Mouse (Mus musculus) hindbrain, embryonic 11.5 days (tissue): ENCODE results near the gene 1700030K09Rik. TPM values are rescaled to one million over a fixed set of nuclear protein-coding genes. Genes with fewer than 3 reads are reported as not detected.

ENCODE experiments used
- ATAC-seq: fragments of 200-750 bp; cut with Nextera tagmentation; 2 replicates; pipeline ENCODE4 v1.8.0; 2017; ENCODE audit warnings: mild to moderate bottlenecking, moderate TSS enrichment, moderate library complexity; ENCODE audit not compliant: low FRiP score
- DNase-seq: peaks from one replicate; pipeline ENCODE4 v3.0.0-alpha.2; 2015; ENCODE audit warnings: low spot score
- H3K27ac ChIP-seq: fragments of 300-500 bp; sonication (generic); 2 replicates; pipeline ENCODE4 v1.5.1; 2014; ENCODE audit warnings: mild to moderate bottlenecking, low read depth, low read length
- H3K27me3 ChIP-seq: fragments of 300-500 bp; sonication (generic); 2 replicates; pipeline ENCODE4 v1.6.1; 2014; ENCODE audit warnings: mild to moderate bottlenecking, low read length, moderate library complexity, mixed read lengths; ENCODE audit not compliant: control insufficient read depth, insufficient read depth
- H3K36me3 ChIP-seq: fragments of 300-500 bp; sonication (generic); 2 replicates; pipeline ENCODE4 v1.6.1; 2014; ENCODE audit warnings: mild to moderate bottlenecking, low read length, moderate library complexity, mixed read lengths; ENCODE audit not compliant: control insufficient read depth, insufficient read depth
- H3K4me1 ChIP-seq: fragments of 300-500 bp; sonication (generic); replicated peaks from 2 replicates; pipeline ENCODE4 v1.6.1; 2014; ENCODE audit warnings: low read length, mixed read lengths; ENCODE audit not compliant: control insufficient read depth, insufficient read depth
- H3K4me2 ChIP-seq: fragments of 300-500 bp; sonication (generic); replicated peaks from 2 replicates; pipeline ENCODE4 v1.6.1; 2014; ENCODE audit warnings: mild to moderate bottlenecking, low read depth, low read length
- H3K4me3 ChIP-seq: fragments of 300-500 bp; sonication (generic); 2 replicates; pipeline ENCODE4 v1.5.1; 2014; ENCODE audit warnings: low read depth, low read length
- H3K9ac ChIP-seq: fragments of 300-500 bp; sonication (generic); 2 replicates; pipeline ENCODE4 v1.6.1; 2014; ENCODE audit warnings: low read depth, low read length
- H3K9me3 ChIP-seq: fragments of 300-500 bp; sonication (generic); 2 replicates; pipeline ENCODE4 v1.6.1; 2016; ENCODE audit warnings: low read length; ENCODE audit not compliant: control insufficient read depth
- WGBS: fragments of 180-500 bp; shearing (Covaris S2); extraction: QIAGEN DNeasy Blood & Tissue Kit; methylation state at CpG from one replicate; pipeline ENCODE4 v1.1.7; 2014; 5-methylcytosine and 5-hydroxymethylcytosine counted together
- polyA plus RNA-seq: library from polyadenylated mRNA; unstranded; fragments of >200 nt; fragmentation: Nextera tagmentation; extraction: Ambion mirVana; gene quantifications from 2 replicates; pipeline ENCODE4 v1.2.1, GENCODE M21; 2014

Gene 1700030K09Rik
- polyA plus RNA-seq, 1 experiment from 2014 or later: 11.4 TPM

DNA sequence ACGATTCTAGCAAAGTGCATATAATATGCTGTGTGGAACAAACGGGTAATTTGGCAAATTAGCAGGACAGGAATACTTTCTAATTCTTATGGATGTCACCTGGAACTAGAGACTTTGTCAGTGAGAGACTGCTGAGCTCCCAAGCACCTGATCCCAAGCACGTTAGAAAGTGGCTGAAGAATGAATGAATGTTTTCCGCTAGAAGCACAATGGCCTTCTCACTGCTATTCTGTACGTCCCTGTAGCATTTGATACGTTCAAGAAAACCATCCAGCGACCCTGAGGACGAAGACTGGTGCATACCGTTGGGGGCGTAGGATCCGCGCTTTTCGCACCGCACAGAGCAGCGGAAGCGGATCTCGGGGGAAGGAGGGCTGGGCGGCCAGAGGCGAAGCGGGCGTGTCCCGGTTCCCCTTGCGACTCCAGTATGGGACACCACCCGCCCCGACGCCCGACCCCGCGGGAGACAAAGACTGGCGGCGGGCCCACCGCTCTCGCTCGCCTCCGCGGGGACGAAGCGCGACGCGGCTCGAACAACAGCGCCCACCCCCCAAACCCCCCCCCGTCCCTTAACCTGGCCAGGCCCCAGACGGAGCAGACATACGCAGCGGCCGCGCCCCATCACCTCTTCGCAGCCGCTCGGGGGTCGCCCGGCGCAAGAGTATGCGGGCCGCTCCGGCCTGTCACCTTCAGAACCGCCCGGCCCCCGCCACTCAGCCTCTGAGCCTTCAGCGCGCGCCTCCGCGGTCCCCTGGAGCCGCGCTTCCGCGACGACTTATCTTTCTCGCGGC lies 22.9 kb upstream of the 1700030K09Rik start:
- peak overlapping the region; percentile 76 for H3K27ac ChIP-seq
- ATAC-seq: peak; percentile 80
- no peaks in the 10 kb centered on the region for H3K9me3 ChIP-seq
- H3K27me3 ChIP-seq: no peaks in the 10 kb centered on the region
- WGBS: 1% methylated on average over 61 of the region's 73 CpGs
- peaks cover 12% of the 10 kb centered on the region for H3K4me1 ChIP-seq
- peak overlapping the region; percentile 90 for H3K4me3 ChIP-seq
- H3K36me3 ChIP-seq: no peaks in the 10 kb centered on the region
- peak overlapping the region; percentile 86 for H3K9ac ChIP-seq
- DNase-seq: peak; percentile 57
- peak overlapping the region; percentile 47 for H3K4me2 ChIP-seq

DNA sequence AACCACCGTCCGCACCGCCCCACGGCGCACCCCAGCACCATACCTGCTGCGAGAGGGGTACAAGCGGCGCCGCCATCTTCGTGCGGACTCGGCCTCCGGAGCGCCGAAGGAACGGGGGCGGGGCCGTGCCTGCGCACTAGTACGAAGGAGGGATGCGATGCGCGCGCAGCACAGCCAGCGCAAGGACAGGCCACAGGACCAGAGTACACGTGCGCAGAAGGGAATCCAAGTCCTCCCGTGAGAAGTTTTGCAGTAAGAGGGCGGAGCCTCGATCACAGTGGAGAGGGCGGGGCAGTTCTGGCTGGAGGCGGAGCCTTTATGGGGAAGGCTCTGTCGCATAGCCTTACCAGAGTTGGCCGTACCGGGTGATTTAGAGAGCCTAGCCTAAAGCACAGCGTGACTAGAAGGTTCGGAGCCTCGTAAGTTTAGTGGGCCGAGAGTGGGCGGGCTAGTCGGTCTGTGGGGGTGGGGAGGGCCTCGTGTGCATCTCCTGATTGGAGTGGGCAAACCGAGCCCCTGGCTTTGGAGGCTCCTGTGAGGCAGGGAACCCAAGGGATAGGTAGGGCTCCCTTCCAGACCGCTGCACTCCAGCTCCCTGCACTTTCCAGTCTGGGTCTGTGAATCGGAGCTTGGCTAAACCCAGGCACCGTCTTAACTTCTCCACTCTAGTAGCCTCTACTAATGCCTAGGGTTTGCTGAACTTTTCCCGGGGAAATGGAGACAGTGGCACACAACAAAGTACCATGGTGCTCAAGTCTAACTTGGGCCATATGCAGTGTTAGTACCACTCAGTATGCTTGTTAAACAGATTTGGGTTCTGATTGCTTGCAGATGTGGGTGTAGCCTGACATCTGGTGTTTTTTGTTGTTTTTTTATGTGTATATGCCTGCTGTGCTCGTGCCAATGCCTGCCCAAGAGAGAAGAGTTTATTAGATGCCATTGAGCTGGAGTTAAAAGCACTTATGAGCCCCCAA lies 22.0 kb upstream of the 1700030K09Rik start, which contains the start of gene Eps15l1:
Gene Eps15l1, minus strand, starts transcription at position 99 of the 974 bp plus-strand sequence.
- Histone ChIP-seq H3K9ac (peak within 1 kb of the TSS; percentile 86), H3K4me2 (peak within 1 kb of the TSS; percentile 47), H3K27me3 (no peaks in the 10 kb centered on the region), H3K9me3 (no peaks in the 10 kb centered on the region), H3K4me3 (peak within 1 kb of the TSS; percentile 90), H3K27ac (peak within 1 kb of the TSS; percentile 76), H3K36me3 (no peaks in the 10 kb centered on the region), H3K4me1 (peaks cover 12% of the 10 kb centered on the region)
- WGBS: under 1% methylated on average over 47 of the region's 48 CpGs
- DNase-seq (peak; percentile 99), ATAC-seq (peak; percentile 98)

DNA sequence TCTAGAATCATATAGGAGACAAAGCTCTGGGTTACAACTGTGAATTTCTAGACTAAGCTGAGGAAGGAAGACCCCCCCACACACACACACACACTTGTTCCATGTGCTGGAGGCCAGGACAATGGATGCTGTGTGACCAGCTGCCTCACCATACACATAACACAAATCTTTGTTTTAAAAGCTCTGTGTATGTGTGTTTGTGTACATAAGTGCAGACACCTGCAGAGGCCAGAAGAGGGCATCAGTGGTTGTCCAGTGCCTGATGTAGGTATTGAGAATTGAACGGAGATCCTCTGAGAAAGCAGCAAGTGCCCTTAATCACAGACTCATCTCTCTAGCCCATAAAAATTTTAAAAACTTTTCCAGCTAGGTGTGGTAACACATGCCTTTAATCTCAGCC lies 20.8 kb upstream of the 1700030K09Rik start:
- Histone ChIP-seq H3K9me3 (no peaks in the 10 kb centered on the region), H3K4me1 (peaks cover 12% of the 10 kb centered on the region), H3K4me3 (no peak overlapping the region), H3K27me3 (no peaks in the 10 kb centered on the region), H3K27ac (no peak overlapping the region), H3K9ac (no peak overlapping the region), H3K36me3 (no peaks in the 10 kb centered on the region), H3K4me2 (no peak overlapping the region)
- no peak for ATAC-seq
- WGBS: 78% methylated on average over 1 of the region's 1 CpGs
- DNase-seq: no peak

DNA sequence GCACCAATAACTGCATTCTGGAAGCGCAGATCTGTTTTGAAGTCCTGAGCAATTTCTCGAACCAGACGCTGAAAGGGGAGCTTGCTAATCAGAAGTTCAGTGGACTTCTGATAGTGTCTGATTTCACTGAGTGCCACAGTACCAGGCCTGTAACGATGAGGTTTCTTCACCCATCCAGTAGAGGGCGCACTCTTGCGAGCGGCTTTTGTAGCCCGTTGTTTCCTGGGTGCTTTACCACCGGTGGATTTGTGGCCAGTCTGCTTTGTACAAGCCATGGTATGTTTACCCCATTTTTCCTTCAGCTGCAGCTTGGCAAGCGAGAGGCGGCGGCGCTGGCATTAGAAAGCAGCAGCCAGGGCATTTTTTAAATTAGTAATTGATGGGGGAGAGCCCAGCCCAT lies 14.0 kb upstream of the 1700030K09Rik start:
- no peaks in the 10 kb centered on the region for H3K27me3 ChIP-seq
- H3K4me3 ChIP-seq: no peak overlapping the region
- no peaks in the 10 kb centered on the region for H3K9me3 ChIP-seq
- no peaks in the 10 kb centered on the region for H3K4me1 ChIP-seq
- H3K36me3 ChIP-seq: no peaks in the 10 kb centered on the region
- WGBS: 54% methylated on average over 13 of the region's 13 CpGs
- no peak for DNase-seq
- no peak for ATAC-seq
- H3K27ac ChIP-seq: no peak overlapping the region
- no peak overlapping the region for H3K4me2 ChIP-seq
- H3K9ac ChIP-seq: no peak overlapping the region

DNA sequence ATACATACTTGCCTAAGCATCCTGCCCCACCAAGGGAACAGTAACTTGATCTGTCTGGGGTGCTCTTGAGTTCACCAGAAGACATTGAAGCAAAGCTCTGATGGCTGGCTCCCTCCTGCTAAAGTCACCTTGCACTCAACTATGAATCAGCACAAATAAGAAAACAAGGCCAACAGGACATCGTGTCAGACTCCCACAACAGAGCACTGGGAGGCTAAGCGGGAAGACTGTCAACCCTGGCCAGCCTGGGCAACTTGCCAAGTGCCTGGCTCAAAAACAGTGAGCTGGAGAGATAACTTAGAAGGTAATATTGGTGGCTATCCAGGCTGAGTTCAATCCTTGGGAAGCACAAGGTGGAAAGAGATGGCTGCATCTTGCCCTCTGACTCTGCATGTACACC lies 8.7 kb upstream of the 1700030K09Rik start:
- ATAC-seq: no peak
- no peaks in the 10 kb centered on the region for H3K27me3 ChIP-seq
- DNase-seq: no peak
- 63% methylated on average over 2 of the region's 2 CpGs for WGBS
- H3K27ac ChIP-seq: no peak overlapping the region
- H3K4me2 ChIP-seq: no peak overlapping the region
- H3K36me3 ChIP-seq: no peaks in the 10 kb centered on the region
- no peaks in the 10 kb centered on the region for H3K9me3 ChIP-seq
- H3K9ac ChIP-seq: no peak overlapping the region
- no peak overlapping the region for H3K4me3 ChIP-seq
- no peaks in the 10 kb centered on the region for H3K4me1 ChIP-seq

DNA sequence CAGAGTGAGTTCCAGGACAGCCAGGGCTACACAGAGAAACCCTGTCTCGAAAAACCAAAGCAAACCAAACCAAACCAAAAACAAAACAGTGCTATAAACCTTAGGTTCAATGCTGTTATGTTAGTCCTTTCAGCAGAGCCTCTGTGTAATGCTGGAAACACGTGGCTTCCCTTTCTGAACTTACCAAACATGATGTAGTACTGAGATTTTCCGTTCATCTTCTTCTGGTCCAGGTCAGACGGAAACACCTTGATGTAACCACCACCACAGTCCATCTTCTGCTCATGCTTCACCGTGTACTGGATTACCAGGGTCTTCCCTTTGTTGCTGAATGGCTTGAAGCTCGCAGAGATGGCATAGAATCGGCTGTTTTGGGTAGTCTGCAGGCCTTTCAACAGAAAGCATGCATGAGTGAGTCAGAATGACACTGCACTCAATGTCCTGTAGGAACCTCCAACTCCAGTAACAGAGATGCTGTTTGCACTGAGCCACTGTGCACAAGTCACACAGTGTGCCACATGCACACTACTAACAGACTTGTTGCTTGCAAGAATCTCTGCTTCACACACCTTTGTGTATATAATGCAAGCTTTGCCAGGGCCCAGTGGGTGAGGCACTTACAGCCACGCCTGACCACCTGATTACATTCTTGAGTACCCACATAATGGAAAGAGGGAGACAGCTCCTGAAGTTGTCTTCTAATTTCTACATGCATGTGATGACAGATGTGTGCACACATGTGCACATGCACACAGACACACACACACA lies 5.2 kb upstream of the 1700030K09Rik start:
- Histone ChIP-seq H3K4me2 (no peak overlapping the region), H3K4me1 (0 out of 2 replicates have a peak, but pooled peaks cover 2% of the 10 kb centered on the region), H3K4me3 (no peak overlapping the region), H3K27me3 (no peaks in the 10 kb centered on the region), H3K9ac (no peak overlapping the region), H3K9me3 (no peaks in the 10 kb centered on the region), H3K27ac (no peak overlapping the region), H3K36me3 (no peaks in the 10 kb centered on the region)
- 67% methylated on average over 8 of the region's 8 CpGs for WGBS
- no peak for ATAC-seq
- no peak for DNase-seq

DNA sequence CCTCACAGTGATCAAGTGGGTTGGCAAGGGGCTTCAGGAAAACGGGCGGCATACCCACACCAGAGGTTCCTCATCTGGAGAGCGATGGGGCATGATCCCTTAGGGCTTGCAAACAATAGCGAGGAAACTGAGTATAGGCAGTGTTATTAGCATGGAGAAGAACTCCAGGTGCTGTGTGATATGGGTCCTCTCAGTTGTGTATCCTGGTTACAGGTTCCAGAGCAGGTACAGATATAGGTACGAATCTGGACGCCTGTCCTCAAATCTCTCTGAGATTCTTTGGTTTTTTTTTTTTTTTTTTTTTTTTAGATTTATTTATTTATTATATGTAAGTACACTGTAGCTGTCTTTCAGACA lies 292 bp downstream of the 1700030K09Rik start:
- H3K27ac ChIP-seq: no peak overlapping the region
- DNase-seq (no peak), ATAC-seq (peak; percentile 73; the same call in 1 of the 2 replicates)
- H3K4me1 ChIP-seq: 0 out of 2 replicates have a peak, but pooled peaks cover 2% of the 10 kb centered on the region
- H3K36me3 ChIP-seq: no peaks in the 10 kb centered on the region
- peak overlapping the region; percentile 36 for H3K4me3 ChIP-seq
- H3K9me3 ChIP-seq: no peaks in the 10 kb centered on the region
- H3K9ac ChIP-seq: peak overlapping the region; percentile 72
- H3K27me3 ChIP-seq: no peaks in the 10 kb centered on the region
- H3K4me2 ChIP-seq: peak overlapping the region; percentile 56
- 47% methylated on average over 6 of the region's 6 CpGs for WGBS

DNA sequence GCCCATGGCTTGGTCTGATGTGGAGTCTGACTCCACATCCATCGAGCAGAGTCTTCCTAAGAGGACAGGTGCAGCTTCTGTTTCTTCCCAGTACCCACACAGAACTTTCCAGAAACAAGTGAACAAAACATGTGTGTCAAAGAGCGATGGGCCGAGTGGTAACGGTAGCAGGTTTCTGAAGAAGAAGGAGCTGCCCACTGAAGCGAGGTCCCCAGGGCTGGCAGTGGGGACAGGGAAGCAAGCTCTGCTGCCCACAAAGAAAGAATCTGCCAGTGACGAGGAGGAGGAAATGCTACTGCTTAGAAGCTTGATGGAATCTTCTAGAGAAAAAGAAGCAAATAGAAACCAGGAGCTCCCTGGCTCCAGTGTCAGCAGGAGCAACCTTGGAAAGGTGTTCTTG lies 1.4 kb downstream of the 1700030K09Rik start:
- no peak for DNase-seq

More for the DNA sequence above, 1.4 kb downstream of the 1700030K09Rik start:
- Histone ChIP-seq H3K27ac (no peak overlapping the region), H3K9ac (no peak overlapping the region), H3K9me3 (no peaks in the 10 kb centered on the region), H3K4me2 (no peak overlapping the region), H3K27me3 (no peaks in the 10 kb centered on the region), H3K4me3 (no peak overlapping the region), H3K36me3 (no peaks in the 10 kb centered on the region), H3K4me1 (0 out of 2 replicates have a peak, but pooled peaks cover 2% of the 10 kb centered on the region)
- ATAC-seq: no peak
- 97% methylated on average over 6 of the region's 6 CpGs for WGBS
